ENCODE assay signal across 8 mouse cellular contexts in genomic region chr5:100430076-100430390, GRCm38 (mm10). TPM values are rescaled to one million over a fixed set of nuclear protein-coding genes. Genes with fewer than 3 reads are reported as not detected.
DNase-seq lines count a peak whose midpoint lies in the region; ATAC-seq and TF ChIP-seq lines count a peak whose summit lies in the region.

No protein-coding gene starts in this region.

- peaks cover 23% of the 10 kb centered on the region for H3K4me1 ChIP-seq in heart, embryonic 16.5 days (ENCODE audit: control insufficient read depth, insufficient read depth, low read length)
- peaks cover 46% of the 10 kb centered on the region for H3K4me1 ChIP-seq in hindbrain, embryonic 10.5 days (replicated peaks)

- no peak for TF ChIP-seq CTCF in Patski (IDR thresholded peaks at IDR 0.05)

- H3K4me3 ChIP-seq in heart, embryonic 16.5 days (ENCODE audit: low read length): peak overlapping the region; percentile 55
- H3K4me3 ChIP-seq in hindbrain, embryonic 10.5 days: peak overlapping the region; percentile 67

- no peak for ATAC-seq in heart, embryonic 16.5 days (replicated peaks; ENCODE audit: extremely low read depth, insufficient read depth, low FRiP score)
- peak; percentile 2 for ATAC-seq in Patski
- peak; percentile 4; the same call in 1 of the 2 replicates for ATAC-seq in megakaryocyte progenitor cell, adult 5-6 weeks (replicated peaks; ENCODE audit: poor library complexity)
- ATAC-seq in inflammation-experienced regulatory T-cells, adult 6 months: no peak

- WGBS in heart, embryonic 16.5 days: 3% methylated on average over 11 of the region's 11 CpGs
- WGBS in hindbrain, embryonic 10.5 days: 5% methylated on average over 11 of the region's 11 CpGs

- H3K36me3 ChIP-seq in heart, embryonic 16.5 days (ENCODE audit: control insufficient read depth, insufficient read depth): peaks cover 13% of the 10 kb centered on the region
- H3K36me3 ChIP-seq in hindbrain, embryonic 10.5 days: peaks cover 34% of the 10 kb centered on the region

- CTCF ChIA-PET in Patski (lab: Charles Lee): interaction anchor here (1.0 to 1.6 kb wide), 5 partner anchors 10 to 50 kb away, joined by 3 to 5 read pairs (median 4); no protein-coding TSS in a partner anchor

- in situ Hi-C loops in Patski (cut with MboI; ENCODE audit: low pct_unique_long_range_greater_than_20kb): loop anchor here (5.0 kb wide), 1 partner anchor 87 kb away; the partner anchor contains the start of gene Cops4

- H3K4me2 ChIP-seq in heart, embryonic 16.5 days (ENCODE audit: low read depth, low read length): peak overlapping the region; percentile 89

- peak overlapping the region; percentile 73 for H3K9ac ChIP-seq in heart, embryonic 16.5 days (ENCODE audit: low read length)

- no peaks in the 10 kb centered on the region for H3K27me3 ChIP-seq in heart, embryonic 16.5 days (ENCODE audit: control insufficient read depth, insufficient read depth, low read length)
- H3K27me3 ChIP-seq in Patski: no peaks in the 10 kb centered on the region
- no peaks in the 10 kb centered on the region for H3K27me3 ChIP-seq in hindbrain, embryonic 10.5 days (ENCODE audit: insufficient read depth, poor library complexity, severe bottlenecking)

- DNase-seq in heart, postnatal 4 days: no peak
- no peak for DNase-seq in Patski (ENCODE audit: low read depth, low spot score)
- no peak for DNase-seq in hindbrain, embryonic 10.5 days (ENCODE audit: low spot score)
- no peak for DNase-seq in spleen, adult 12 weeks (ENCODE audit: low spot score)
- no peak for DNase-seq in layer of hippocampus, adult 11-12 months (ENCODE audit: low spot score)

- peak overlapping the region; percentile 67 for H3K27ac ChIP-seq in heart, embryonic 16.5 days (ENCODE audit: low read length)
- peak overlapping the region; percentile 97 for H3K27ac ChIP-seq in hindbrain, embryonic 10.5 days

- POLR2A ChIA-PET in Patski (lab: Charles Lee): interaction anchor here (0.9 to 4.0 kb wide), 10 partner anchors 8 to 88 kb away, joined by 3 to 34 read pairs (median 4); partner anchors contain the start of genes Cops4 and Sec31a

- no peaks in the 10 kb centered on the region for H3K9me3 ChIP-seq in heart, embryonic 16.5 days (replicated peaks; ENCODE audit: control insufficient read depth, low read length)
- H3K9me3 ChIP-seq in hindbrain, embryonic 10.5 days: no peaks in the 10 kb centered on the region

RNA-seq across cellular contexts. Expression of gene Sec31a, which starts 14.0 kb away (rescaled TPM):
- polyA plus RNA-seq in heart, embryonic 16.5 days (2015; fragmentation: Nextera tagmentation; extraction: Ambion mirVana): 149 and 150 TPM in 2 replicates
- 100 to 1,000 TPM; 156 to 166 TPM for total RNA-seq in heart, postnatal 4 days (2021)
- polyA plus RNA-seq in Patski (2021): 223 TPM
- polyA plus RNA-seq in hindbrain, embryonic 10.5 days (2016; fragmentation: Nextera tagmentation; extraction: Ambion mirVana): 108 and 114 TPM in 2 replicates
- total RNA-seq in megakaryocyte progenitor cell, adult 5-6 weeks (2015): 158 and 166 TPM in 2 replicates
- total RNA-seq in megakaryocyte progenitor cell, adult 5-6 weeks (2017): 125 and 137 TPM in 2 replicates
- polyA plus RNA-seq in inflammation-experienced regulatory T-cells, adult 6 months (2017; shearing (Covaris generic)): 100 to 1,000 TPM in 1 of 3 experiments, 10 to 100 TPM in 2; 71.1 to 124 (median 73.2) TPM

Comparison
In these comparisons a context has a peak if more than half of its experiments do, and no peak if none do; other contexts are left out.
1. ATAC-seq: peak in Patski (single experiment) and megakaryocyte progenitor cell, adult 5-6 weeks (single experiment); none in heart, embryonic 16.5 days (single experiment) and inflammation-experienced regulatory T-cells, adult 6 months (single experiment).